Mouse (Mus musculus): ENCODE measurements around the gene Prpf19. TPM values are rescaled to one million over a fixed set of nuclear protein-coding genes. Genes with fewer than 3 reads are reported as not detected.

Prpf19 gene
- total RNA-seq, 1 experiment from 2014 or later: 140 TPM

DNA sequence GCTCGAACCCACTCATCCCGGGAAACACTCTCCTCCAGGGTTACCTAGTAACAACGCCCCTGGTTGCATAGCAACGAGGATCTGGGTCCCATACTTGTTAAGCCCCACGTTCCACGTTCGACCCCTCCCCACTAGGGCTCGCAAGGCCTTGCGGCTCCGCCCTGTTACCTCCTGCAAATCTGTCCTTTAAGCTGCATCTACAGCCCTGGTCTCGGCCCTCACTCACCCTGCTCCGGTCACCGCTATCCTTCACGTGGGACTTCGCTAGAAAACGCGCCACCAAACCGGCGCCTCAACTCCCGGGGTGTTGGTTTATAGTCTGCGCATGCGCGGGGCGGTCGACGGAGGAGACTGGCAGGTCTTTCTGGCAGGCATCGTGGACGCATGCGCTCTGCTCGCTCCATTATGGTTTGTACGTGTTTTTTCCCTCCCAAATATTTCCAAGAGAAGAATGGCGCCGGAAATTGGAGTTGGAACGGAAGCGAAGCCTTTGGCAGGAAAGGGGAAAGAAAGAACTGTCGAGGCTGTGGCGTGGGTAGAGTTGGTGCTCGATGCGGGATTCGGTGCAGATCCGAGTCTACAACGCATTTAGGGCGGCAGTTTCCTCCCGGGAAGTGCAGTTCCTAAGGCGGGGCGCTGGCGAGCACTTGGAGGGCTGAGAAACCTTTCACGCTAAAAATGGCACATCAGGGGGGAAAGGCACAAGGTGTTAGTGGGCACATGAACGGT is 13.4 kb upstream of the Prpf19 start, which contains the start of gene Tmem109:
Tmem109 (minus strand) TSS at position 576 of the 729 bp plus-strand sequence.
- peak; percentile 85 for ATAC-seq (replicated peaks; ENCODE audit: low read depth, poor library complexity, severe bottlenecking)

DNA sequence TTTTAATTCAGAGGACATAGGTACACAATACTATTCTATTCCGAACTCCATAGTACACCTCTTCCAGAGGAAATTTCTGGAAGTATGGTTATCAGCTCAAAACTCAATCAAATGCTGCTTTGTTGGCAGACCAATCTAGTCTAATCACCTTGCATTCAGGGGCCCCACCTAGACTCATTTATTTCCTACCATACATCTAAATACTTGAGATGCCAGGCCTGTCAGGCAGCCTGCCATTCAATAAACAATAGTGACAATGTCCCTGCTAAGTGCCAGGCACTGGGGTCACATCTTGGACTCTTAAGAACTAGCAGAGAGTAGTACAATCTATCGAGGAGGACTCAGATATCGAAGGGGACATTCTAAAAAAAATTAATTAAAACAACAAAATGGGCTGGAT is 2.8 kb upstream of the Prpf19 start:
- no peak for ATAC-seq (replicated peaks; ENCODE audit: low read depth, poor library complexity, severe bottlenecking)

DNA sequence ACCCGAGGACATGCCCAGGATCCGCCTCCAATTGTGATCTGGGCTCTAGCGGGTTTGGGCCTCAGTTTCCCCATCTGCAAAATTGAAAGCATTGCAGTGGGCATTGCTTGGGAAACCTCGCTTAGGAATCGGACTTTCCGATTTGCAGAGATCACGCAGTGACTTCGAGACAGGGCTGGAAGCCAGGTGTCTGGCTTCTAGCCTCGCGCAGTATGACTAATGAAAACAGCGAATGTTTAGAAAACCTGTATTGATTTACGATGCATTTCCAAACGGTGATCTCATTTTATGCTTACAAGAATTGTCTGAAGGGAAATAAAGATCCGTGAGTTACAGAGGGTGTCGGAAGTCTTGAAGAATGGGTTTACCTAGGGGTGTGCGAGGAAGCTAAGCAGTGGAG is 677 bp downstream of the Prpf19 start:
- no peak for ATAC-seq (replicated peaks; ENCODE audit: low read depth, poor library complexity, severe bottlenecking)

DNA sequence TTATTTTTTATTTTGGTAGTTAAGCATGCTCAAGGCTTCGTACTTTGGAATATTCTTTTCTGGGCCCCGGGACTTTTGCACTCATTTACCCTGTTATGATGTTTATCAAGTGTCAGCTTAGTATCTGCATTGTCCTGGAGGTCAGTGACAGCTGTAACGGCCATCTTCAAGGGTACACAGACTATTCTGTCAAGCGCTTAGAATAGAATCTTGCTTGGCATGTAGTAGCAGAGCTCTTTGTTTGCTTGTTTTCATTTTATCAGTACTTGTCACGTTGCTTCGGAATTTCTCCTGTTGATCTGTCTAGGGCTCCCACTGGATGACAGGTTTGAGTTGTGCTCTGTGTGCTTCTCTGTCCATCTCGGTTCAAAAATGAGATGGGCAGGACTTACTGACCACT is 1.8 kb downstream of the Prpf19 start:
- ATAC-seq (replicated peaks; ENCODE audit: low read depth, poor library complexity, severe bottlenecking): no peak

DNA sequence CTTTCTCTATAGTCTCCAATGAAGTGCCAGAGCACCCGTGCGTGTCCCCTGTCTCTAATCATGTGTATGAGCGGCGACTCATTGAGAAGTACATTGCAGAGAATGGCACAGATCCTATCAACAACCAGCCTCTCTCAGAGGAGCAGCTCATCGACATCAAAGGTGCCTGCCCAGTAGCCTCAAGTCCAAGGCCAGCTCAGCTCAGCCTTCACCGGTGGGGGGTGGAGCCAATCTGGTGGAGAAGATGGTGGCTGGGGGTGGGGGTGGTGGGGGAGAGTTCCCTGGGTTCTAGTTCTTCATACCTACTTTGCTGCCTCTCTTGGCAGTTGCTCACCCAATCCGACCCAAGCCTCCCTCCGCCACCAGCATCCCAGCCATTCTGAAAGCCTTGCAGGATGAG is 2.5 kb downstream of the Prpf19 start:
- ATAC-seq (replicated peaks; ENCODE audit: low read depth, poor library complexity, severe bottlenecking): no peak

DNA sequence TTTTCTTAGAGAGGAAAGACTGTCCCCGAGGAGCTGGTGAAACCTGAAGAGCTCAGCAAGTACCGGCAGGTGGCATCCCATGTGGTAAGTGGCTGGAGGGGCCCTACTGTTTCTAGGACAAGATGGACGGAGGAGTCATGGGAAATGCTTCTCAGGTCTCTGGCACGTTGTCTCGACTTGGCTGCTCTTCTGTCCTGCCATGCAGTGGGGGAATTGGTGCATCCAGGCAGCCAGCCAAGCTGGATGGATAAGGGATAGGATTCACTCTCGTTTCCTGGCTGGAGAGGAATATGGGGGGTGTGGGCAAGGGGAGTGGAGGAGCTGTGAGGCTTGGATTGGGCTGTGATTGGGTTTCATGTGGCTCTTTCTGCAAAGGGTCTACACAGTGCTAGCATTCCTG is 5.3 kb downstream of the Prpf19 start:
- no peak for ATAC-seq (replicated peaks; ENCODE audit: low read depth, poor library complexity, severe bottlenecking)

DNA sequence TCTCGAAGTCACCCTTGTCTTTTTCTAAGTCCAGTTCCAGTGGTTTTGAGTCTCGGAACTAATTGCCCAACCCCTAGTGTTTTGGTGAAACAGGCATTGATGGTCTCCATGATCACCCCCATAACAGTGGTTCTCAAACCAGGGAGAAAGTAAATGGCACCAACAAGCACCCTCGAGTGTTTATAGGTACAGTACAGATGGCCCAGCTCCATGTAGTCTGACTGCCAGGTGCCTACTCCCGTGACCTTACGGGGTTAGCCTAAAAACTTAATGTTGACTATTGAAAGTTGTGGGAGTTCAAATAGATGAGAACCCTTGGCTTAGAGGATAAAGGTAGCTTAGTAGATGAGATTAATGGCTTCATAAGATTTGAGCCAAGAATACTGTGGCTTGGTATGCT is 6.0 kb downstream of the Prpf19 start:
- no peak for ATAC-seq (replicated peaks; ENCODE audit: low read depth, poor library complexity, severe bottlenecking)

DNA sequence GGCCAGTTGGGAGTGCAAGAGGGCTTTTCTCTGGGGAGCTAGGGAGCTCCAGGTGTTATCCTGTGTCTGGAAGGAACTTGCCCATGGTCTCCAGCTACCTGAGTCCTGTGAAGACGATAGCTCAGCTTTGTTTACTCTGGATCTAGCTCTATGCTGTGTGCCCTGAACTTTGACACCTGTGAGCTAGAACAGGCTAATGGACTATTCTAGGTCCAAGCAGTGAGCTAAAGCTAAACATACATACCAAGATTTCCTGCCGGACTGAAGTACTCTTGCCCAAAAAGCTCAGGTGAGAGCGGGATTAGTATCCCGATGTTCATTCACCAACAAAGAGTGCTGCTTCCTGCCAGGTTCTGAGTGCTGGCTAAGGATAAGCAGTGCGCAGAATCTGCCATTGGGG is 9.5 kb downstream of the Prpf19 start:
- ATAC-seq (replicated peaks; ENCODE audit: low read depth, poor library complexity, severe bottlenecking): no peak

DNA sequence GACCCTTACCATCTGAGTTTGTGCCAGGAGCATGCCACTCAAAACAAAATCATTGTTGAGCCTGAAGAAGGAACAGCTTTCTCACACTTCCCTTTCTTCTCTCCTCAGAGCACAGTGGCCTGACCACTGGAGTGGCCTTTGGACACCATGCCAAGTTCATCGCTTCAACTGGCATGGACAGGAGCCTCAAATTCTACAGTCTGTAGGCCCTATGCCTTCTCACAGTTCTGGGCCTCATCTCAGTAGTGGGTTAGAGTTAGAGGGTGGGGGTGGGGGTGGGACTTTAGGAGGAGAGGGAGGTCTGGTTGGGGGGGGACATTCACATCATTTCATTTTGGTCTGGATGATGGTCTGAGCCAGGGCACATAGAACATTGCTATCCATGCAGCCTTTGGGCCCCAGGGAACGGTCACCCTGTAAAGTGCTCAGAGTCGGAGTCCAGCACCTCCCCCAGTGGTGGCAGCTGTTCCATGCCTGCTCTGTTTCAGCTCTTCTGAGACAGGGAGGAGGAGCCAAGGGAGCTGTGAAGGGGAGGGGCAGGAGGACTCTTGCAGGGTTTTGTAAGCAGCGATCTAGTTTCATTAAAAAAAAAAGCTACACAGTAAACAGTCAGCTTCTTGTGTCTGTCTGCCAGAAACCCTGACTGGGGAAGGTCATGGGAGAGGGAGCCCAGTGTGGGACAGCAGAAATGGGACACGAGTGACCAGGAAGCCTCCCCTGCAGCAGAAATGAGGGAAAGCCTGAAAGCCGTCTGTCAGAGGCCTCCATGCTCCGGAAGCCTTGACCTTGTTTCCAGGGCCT is 10.1 kb downstream of the Prpf19 start:
- no peak for ATAC-seq (replicated peaks; ENCODE audit: low read depth, poor library complexity, severe bottlenecking)

DNA sequence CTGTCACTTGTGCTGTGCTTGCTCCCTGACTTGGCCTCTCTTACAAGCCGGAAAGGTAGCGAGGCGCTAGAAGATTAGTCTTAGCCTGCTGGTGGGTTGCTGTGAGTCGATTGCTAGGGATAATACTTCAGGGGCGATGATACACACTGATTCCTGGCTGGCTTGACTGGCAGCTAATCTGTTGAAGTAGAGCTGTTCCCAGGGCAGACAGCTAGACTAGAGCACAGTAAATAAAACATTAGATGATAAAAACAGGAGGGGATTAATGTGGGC is 10.6 kb downstream of the Prpf19 start:
- ATAC-seq (replicated peaks; ENCODE audit: low read depth, poor library complexity, severe bottlenecking): no peak

DNA sequence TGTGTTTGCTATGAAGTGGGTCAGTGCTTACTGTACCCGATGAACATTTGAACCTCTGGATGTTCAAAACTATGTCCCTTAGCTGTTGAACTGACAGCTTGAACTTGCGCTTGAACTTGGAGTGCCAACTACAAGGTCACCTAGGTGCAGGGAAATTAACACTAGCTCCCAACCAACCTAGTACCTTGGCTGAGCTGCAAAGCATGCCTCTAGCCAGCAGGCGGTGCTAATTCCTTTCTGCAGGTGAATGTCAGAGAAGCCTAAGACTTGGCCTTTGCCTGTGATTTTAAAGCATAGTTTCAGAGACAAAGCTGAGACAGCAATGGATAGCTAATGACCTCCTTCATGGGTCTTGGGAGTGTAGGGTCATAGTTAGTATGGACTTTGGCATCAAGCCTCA is 12.9 kb downstream of the Prpf19 start:
- ATAC-seq (replicated peaks; ENCODE audit: low read depth, poor library complexity, severe bottlenecking): peak; percentile 69

DNA sequence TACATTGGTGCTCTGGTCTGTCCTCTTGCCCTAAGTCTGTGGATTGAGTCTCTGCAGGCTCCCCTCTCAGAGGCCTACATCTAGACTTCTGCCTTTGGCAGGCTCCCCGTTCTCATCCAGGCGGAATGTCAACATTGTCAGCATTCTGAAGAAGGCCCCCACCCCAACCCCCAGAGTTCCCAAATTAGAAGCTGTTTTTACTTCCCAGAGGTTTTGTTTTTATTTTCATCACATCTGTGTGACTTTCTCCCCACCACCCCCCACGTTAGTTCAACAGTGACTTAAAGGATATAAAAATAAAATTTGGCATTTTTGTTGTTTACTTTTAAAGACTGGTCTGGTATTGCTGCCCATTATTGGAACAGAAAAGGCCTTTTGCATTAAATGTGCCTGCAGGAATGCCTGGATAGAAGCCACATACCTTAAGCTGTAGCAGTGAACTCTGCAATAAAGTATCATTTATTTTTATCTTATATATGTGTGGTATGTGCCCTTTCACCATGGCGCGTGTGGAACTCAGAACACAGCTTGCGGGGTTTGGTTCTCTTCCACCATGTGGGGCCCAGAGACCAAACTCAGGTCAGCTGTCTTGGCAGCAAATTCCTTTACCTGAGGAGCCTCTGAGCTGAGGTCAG is 14.2 kb downstream of the Prpf19 start:
- no peak for ATAC-seq (replicated peaks; ENCODE audit: low read depth, poor library complexity, severe bottlenecking)

DNA sequence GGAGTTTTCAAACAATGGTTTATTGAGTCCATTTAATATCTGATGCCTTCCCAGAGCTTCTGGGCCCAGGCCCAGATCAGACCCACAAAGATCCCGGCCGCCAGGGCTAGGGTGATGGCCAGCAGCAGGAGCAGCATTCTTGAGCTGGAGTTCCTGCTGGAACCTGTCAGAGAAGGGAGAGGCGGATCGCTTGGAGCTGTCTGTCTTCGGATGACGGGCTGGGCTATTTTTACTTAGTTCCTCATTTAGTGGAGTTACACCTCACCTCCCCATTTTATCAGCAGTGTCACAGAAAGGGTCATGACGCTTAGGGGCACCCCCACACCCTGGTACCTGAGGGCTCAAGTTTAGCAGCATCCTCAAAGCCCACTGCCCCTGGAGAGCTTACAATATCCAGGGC is 19.3 kb downstream of the Prpf19 start:
- ATAC-seq (replicated peaks; ENCODE audit: low read depth, poor library complexity, severe bottlenecking): peak; percentile 84

DNA sequence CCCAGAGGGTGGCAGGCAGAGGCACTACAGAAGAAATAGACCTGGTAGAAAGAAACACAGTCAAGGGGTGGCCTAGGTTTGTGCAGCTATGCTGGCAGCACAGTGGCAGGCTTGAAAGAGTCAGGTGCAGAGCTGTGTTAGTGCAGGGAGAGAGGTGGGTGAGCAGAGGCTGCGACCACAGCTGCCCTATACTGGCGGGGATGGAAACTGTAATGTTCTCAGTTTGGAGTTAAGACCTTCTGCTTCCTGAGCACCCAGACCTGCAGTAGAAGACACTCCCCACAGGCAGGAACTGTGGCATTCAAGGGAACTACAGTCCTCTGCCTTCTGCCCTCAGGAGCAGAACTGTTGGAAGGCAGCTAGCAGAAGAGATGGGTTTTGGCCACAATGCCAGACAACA is 19.8 kb downstream of the Prpf19 start:
- peak; percentile 65 for ATAC-seq (replicated peaks; ENCODE audit: low read depth, poor library complexity, severe bottlenecking)

DNA sequence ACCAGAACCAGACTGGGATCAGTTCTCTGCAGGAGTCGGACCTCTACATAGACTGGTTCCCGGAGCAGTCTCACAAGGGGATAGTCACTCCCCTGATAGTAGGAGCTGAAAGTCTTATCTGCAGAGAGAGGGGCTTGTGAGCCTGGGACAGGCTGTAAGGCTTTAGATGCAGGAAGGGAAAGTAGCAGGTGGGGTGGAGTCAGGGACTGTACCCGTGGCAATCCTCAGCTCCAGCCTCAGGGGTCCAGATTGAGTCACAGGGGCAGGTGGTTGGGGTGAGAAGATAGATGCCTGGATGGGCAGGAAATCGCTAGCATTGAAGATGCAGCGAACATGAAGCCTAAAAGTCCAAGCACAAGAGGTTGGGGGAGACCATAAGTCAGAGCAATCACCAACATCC is 21.5 kb downstream of the Prpf19 start:
- ATAC-seq (replicated peaks; ENCODE audit: low read depth, poor library complexity, severe bottlenecking): no peak

DNA sequence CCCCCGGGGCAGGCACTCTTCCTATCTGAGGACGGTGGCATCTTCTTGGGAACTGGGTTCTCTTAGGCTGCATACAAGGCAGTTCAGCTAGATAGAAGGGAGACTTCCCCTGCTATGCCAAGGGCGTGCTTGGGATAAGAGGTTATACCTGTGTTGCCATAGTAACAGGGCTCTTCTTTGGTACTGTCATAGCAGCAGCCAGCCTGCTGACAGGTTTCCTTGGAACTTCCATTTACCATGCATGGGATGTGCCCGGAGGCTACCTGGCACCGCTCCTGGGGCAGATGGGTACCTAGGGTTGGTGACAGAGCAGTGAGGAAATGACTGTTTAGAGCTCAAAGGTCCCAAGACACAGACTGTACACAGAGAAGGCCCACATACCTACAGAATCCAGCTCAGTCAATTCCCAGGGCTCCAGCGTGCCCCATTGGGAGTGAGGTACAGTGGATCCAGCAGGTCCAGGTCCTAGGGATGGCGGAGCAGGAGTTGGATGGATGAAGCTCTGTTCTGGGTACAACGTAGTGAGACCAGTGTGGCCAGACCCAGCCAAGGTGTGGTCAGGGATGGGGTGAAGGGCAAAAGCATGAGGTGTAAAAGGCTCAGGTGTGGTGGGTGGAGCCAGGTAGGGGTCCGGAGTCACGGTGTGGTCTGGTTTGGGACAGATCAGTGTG is 23.4 kb downstream of the Prpf19 start:
- no peak for ATAC-seq (replicated peaks; ENCODE audit: low read depth, poor library complexity, severe bottlenecking)

DNA sequence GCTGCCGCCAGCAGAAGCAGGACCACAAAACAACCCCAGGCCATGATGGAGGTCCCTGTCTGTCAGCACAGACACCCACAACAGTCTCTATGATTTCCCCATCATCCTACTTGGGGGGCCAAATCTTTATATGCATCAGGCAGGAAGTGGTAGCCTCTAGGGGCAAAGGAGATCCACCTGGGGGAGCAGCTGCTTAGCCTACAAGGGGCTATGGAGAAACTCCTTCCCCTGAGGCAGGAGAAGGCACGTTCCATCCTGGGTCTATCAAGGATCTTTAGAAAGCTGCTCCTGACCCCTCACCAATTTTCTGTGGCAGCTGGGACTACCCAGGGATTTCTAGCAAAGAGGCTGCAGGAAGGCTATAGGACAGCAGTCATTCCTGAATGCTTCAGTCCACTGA is 25.5 kb downstream of the Prpf19 start, which contains the start of gene Zp1:
Zp1 (minus strand) TSS at position 101 of the 400 bp plus-strand sequence.
- no peak for ATAC-seq (replicated peaks; ENCODE audit: low read depth, poor library complexity, severe bottlenecking)

DNA sequence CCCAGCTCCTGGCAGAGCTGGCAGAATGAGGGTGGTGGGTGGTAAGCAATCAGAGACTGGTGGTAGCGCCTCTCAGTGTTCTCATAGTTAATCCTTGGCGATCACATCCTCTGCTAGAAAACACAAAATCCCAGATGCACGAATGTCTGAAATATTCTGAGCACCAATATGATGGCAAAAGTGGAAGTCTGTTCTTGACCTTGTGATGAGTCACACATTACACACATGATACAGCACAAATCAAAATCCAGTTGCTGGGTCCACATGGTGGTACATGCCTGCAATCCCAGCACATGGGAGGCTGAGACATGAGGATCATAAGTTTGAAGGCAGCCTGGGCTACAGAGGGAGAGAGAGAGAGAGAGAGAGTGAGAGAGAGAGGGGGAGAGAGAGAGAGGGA is 26.0 kb downstream of the Prpf19 start:
- ATAC-seq (replicated peaks; ENCODE audit: low read depth, poor library complexity, severe bottlenecking): no peak

DNA sequence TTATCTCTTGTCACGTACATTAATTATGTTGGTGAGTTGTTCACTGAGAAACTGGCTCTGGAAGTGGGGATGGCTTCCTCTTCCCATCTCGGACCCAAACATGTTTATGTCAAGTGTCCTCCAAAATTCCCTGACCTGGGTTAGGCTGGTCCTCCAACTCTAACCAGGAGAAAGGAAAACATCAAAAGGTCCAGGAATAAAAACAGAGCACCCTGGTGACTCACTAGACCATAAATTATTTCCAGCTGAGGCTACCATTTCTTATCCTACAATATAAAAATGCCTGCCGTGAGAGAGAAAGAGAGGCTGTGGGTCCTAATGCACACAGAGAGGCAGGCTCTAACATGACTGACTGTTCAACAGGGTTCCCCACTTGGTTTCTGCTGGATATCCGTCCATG is 29.2 kb downstream of the Prpf19 start:
- ATAC-seq (replicated peaks; ENCODE audit: low read depth, poor library complexity, severe bottlenecking): no peak

DNA sequence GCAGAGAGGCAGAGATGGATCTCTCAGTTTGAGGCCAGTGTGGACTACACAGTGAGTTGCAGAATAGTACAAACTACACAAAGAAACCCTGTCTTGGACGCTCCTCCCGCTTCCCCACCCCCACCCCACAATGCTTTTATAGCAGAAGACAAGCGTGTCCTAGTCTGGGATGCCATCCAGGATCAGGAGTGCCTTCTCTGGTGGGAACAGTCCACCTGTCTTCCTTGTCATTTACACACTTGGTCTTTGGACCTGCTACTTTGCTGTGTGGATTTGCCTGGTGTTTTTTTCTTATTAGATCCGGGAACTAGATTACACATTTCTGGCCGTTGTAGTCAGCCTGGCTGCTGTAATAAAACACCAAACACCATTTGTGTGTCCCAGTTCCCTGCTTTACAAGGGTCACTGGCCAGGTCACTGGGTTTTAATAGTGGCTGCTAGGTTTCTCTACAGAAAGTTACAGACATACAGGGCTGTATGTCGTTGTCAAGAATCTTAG is 31.1 kb downstream of the Prpf19 start:
- ATAC-seq (replicated peaks; ENCODE audit: low read depth, poor library complexity, severe bottlenecking): no peak

DNA sequence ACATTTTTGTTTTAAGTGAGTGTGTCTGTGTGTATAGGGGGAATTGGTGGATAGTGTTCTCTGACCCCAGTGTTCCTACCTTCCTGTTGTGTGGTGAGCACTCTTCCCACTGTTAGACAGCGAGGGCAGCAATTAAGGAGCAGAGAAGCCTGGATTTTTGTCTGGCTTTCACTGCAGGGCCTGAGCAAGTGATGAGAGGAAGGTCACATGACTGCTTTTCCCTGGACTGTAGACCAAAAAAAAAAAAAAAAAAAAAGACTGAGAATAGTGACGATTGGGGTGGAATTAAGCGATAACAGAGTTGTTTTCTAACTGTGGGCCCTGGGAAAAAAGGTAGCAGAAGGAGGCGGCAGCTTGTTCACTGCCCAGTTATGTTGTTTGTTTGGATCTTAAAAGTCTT is 31.6 kb downstream of the Prpf19 start:
- no peak for ATAC-seq (replicated peaks; ENCODE audit: low read depth, poor library complexity, severe bottlenecking)
